Mouse (Mus musculus) liver, embryonic 11.5 days (tissue): ENCODE results near the gene Morn1. TPM values are rescaled to one million over a fixed set of nuclear protein-coding genes. Genes with fewer than 3 reads are reported as not detected.

ENCODE experiments used
- ATAC-seq: fragments of 200-750 bp; cut with Nextera tagmentation; replicated peaks from 2 replicates; pipeline ENCODE4 v1.8.0; 2017; ENCODE audit warnings: moderate number of reproducible peaks, mild to moderate bottlenecking, moderate TSS enrichment, moderate library complexity; ENCODE audit not compliant: low FRiP score
- DNase-seq: peaks from one replicate; pipeline ENCODE4 v3.0.0-alpha.2; 2017; ENCODE audit warnings: low spot score
- H3K27ac ChIP-seq: fragments of 300-500 bp; sonication (generic); 2 replicates; pipeline ENCODE4 v1.5.1; 2014; ENCODE audit warnings: mild to moderate bottlenecking, low read depth, low read length, control low read depth
- H3K27me3 ChIP-seq: fragments of 300-500 bp; sonication (generic); replicated peaks from 2 replicates; pipeline ENCODE4 v1.6.1; 2014; ENCODE audit warnings: low read length, mixed read lengths; ENCODE audit not compliant: control insufficient read depth, insufficient read depth
- H3K36me3 ChIP-seq: fragments of 300-500 bp; sonication (generic); 2 replicates; pipeline ENCODE4 v1.6.1; 2014; ENCODE audit warnings: mild to moderate bottlenecking, low read length, moderate library complexity, mixed read lengths; ENCODE audit not compliant: control insufficient read depth, insufficient read depth
- H3K4me1 ChIP-seq: fragments of 300-500 bp; sonication (generic); replicated peaks from 2 replicates; pipeline ENCODE4 v1.6.1; 2014; ENCODE audit warnings: low read length, mixed read lengths; ENCODE audit not compliant: control insufficient read depth, insufficient read depth
- H3K4me2 ChIP-seq: fragments of 300-500 bp; sonication (generic); 2 replicates; pipeline ENCODE4 v1.6.1; 2014; ENCODE audit warnings: mild to moderate bottlenecking, control low read depth, moderate library complexity
- H3K4me3 ChIP-seq: fragments of 300-500 bp; sonication (generic); 2 replicates; pipeline ENCODE4 v1.5.1; 2014; ENCODE audit warnings: low read depth, low read length, control low read depth
- H3K9ac ChIP-seq: fragments of 300-500 bp; sonication (generic); 2 replicates; pipeline ENCODE4 v1.6.1; 2014; ENCODE audit warnings: low read depth, low read length, control low read depth
- H3K9me3 ChIP-seq: fragments of 300-500 bp; sonication (generic); 2 replicates; pipeline ENCODE4 v1.6.1; 2016; ENCODE audit warnings: low read length, inconsistent platforms, mixed read lengths; ENCODE audit not compliant: control insufficient read depth
- WGBS: fragments of 180-500 bp; shearing (Covaris S2); extraction: QIAGEN DNeasy Blood & Tissue Kit; methylation state at CpG from one replicate; pipeline ENCODE4 v1.1.7; 2014; 5-methylcytosine and 5-hydroxymethylcytosine counted together
- polyA plus RNA-seq: library from polyadenylated mRNA; unstranded; fragments of >200 nt; fragmentation: Nextera tagmentation; extraction: Ambion mirVana; gene quantifications from 2 replicates; pipeline ENCODE4 v1.2.1, GENCODE M21; 2014

Morn1 gene
- polyA plus RNA-seq, 1 experiment from 2014 or later: 3.5 TPM

DNA sequence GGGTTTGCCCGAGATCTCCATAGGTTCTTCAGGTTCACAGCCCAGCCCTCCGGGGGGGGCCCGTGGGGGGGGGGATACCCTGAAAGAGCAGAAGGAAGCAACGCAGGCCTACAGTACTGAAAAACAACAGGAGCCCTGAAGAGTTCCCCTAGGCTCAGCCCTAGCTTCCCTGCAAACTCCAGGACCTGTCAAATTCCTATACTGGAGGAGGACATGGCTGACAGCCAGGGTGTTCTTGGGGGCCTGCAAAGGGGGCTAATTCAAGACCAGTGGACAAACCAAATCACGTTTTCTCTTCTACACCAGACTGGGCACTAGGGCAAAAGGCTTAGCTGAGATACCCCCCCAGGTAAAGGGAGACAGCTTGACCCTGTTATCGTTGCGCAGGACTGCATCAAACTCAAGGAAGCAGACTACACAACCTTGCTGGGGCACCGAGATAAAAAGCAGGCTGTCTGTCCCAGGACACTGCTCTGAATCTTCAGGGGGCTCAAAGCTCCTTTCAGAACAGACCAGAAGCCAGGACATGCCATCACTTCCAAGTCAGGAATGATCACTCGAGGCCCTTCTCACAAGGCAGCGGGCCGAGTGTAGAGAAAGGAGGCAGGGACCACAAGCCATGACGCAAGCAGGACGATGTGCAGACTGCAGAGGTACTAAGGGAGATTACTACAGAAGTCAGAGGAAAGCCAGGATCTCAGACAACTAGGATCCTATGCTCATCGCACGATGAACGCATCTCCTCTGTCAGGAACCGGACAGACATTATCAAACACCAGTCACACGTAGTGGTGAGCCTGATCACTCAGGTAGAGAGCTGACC is 98.1 kb downstream of the Morn1 start:
- Histone ChIP-seq H3K4me3 (no peak overlapping the region), H3K36me3 (no peaks in the 10 kb centered on the region), H3K4me2 (no peak overlapping the region), H3K27me3 (no peaks in the 10 kb centered on the region), H3K9ac (no peak overlapping the region), H3K9me3 (no peaks in the 10 kb centered on the region), H3K27ac (no peak overlapping the region; the same call in 1 of the 2 replicates), H3K4me1 (peaks cover 56% of the 10 kb centered on the region)
- DNase-seq (no peak), ATAC-seq (no peak)
- 68% methylated on average over 18 of the region's 18 CpGs for WGBS

DNA sequence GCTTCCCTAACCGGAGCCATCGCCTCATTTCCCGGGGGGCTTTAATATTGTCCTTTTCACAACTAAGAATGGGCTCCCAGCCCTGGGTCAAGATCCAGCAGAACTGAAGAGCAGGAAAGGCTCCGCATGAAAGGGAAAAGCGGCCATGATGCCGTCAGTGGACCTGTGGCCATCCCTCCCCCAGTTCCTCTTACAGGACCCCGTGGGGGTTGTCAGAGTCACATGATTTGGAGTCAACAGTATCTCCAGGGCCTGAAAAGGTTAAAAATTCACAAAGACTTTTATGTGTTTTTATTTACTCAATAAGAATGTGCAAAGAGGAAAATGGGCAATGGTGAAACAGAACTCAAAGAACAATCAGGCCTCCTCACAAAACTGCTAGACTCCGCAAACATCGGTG is 99.5 kb downstream of the Morn1 start:
- DNase-seq: no peak
- no peak overlapping the region for H3K4me3 ChIP-seq
- no peaks in the 10 kb centered on the region for H3K27me3 ChIP-seq
- no peaks in the 10 kb centered on the region for H3K36me3 ChIP-seq
- ATAC-seq: no peak
- no peak overlapping the region for H3K4me2 ChIP-seq
- no peak overlapping the region for H3K9ac ChIP-seq
- 86% methylated on average over 9 of the region's 9 CpGs for WGBS
- peaks cover 67% of the 10 kb centered on the region for H3K4me1 ChIP-seq
- no peaks in the 10 kb centered on the region for H3K9me3 ChIP-seq
- no peak overlapping the region for H3K27ac ChIP-seq

DNA sequence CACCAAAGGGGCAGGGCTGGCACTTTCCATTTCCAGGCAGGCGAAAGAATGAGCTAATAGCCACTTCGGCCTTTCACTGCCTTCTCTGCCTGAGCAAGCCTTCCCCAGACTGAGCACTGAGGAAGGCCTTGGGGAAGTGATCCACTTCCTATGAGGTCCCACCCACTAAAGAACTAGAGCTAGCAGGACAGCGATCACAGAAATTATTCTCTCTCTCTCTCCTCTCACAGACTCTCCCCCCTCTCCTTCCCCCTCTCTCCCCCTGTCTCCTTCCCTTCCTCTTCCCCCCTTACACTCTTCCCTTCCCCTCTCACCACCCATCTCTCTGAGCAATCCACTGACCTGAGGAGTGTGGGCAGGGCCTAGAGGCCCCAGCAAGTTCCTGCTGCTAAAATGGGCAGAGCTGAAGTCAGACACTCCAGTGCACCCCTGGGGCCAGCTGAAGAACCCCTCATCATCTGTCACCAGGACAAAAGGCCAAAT is 100.9 kb downstream of the Morn1 start:
- Histone ChIP-seq H3K27me3 (no peaks in the 10 kb centered on the region), H3K36me3 (no peaks in the 10 kb centered on the region), H3K4me2 (peak overlapping the region; percentile 28; the same call in 1 of the 2 replicates), H3K9ac (no peak overlapping the region), H3K4me1 (peaks cover 76% of the 10 kb centered on the region), H3K9me3 (no peaks in the 10 kb centered on the region), H3K27ac (peak overlapping the region; percentile 6; the same call in 1 of the 2 replicates), H3K4me3 (no peak overlapping the region)
- ATAC-seq (no peak), DNase-seq (no peak)
- WGBS: 38% methylated on average over 3 of the region's 3 CpGs

DNA sequence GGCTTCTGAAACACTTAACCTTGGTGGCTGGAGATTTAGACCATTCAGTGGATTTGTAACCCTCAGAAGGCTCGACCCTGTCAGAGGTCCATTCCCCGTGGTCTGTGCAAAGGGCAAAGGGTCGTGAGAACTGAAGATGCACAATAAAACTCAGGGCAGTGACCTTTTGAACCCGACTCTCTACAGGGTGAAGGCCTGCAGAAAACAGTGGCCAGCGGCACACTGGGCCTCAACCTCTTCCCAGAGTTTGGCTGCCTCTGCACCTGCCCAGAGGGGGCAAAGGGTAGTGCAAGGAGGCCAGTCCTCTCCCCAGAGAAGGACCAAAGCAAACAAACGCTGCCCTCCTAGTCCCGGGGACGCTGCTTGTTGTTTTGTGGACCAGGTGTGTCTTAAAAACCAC is 102.0 kb downstream of the Morn1 start:
- H3K9ac ChIP-seq: no peak overlapping the region
- H3K27ac ChIP-seq: no peak overlapping the region
- no peak overlapping the region for H3K4me3 ChIP-seq
- DNase-seq (no peak), ATAC-seq (no peak)
- H3K36me3 ChIP-seq: no peaks in the 10 kb centered on the region
- peak overlapping the region; percentile 1; the same call in 1 of the 2 replicates for H3K4me2 ChIP-seq
- H3K4me1 ChIP-seq: peaks cover 79% of the 10 kb centered on the region
- no peaks in the 10 kb centered on the region for H3K27me3 ChIP-seq
- 43% methylated on average over 8 of the region's 8 CpGs for WGBS
- no peaks in the 10 kb centered on the region for H3K9me3 ChIP-seq

DNA sequence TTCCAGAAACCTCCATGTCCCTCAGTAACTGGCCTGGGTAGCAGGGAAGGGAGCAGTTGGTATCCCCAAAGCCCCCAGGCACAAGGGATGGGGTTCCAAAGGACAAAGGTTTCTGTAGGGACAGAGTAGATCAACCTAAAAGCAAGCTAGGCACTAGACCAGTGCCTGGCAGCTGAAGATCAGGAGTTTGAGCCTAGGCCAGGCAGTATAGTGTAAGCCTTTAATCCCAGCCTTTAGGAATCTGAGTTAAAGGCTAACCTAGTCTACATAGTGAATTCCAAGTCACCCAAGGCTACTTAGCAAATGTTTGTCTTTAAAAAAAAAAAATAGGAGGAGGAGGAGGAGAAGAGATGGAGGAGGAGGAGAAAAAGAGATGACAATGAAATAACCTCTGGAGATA is 102.4 kb downstream of the Morn1 start:
- Histone ChIP-seq H3K9ac (no peak overlapping the region), H3K4me1 (peaks cover 80% of the 10 kb centered on the region), H3K36me3 (no peaks in the 10 kb centered on the region), H3K9me3 (no peaks in the 10 kb centered on the region), H3K4me3 (no peak overlapping the region), H3K27ac (no peak overlapping the region), H3K4me2 (peak overlapping the region; percentile 1; the same call in 1 of the 2 replicates), H3K27me3 (no peaks in the 10 kb centered on the region)
- DNase-seq (no peak), ATAC-seq (no peak)

DNA sequence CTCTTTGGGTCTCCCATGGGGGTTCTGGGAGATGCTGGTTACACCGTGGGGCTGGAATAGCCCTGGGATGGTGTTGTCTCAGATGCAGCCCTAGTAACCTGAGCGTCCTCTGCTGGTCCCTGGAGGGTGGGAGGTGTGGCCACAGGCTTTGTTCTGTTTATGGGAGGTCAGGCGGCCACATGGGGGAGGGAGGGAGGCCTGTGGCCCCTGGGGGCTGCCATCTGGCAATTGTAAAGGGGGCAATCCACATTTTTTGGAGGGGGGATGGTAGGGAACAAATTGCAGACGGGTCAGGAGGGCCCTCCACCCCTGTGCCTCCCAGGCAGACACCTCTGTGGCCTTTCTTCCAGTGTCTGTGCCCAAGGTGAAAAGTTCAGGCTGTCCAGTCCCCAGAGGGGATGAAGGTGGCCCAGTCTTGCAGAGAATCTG is 103.3 kb downstream of the Morn1 start:
- Histone ChIP-seq H3K36me3 (no peaks in the 10 kb centered on the region), H3K9ac (no peak overlapping the region), H3K9me3 (no peaks in the 10 kb centered on the region), H3K4me3 (no peak overlapping the region), H3K27me3 (no peaks in the 10 kb centered on the region), H3K27ac (no peak overlapping the region), H3K4me1 (peaks cover 72% of the 10 kb centered on the region), H3K4me2 (no peak overlapping the region)
- WGBS: 30% methylated on average over 4 of the region's 4 CpGs
- no peak for DNase-seq
- ATAC-seq: no peak; the same call in 1 of the 2 replicates

DNA sequence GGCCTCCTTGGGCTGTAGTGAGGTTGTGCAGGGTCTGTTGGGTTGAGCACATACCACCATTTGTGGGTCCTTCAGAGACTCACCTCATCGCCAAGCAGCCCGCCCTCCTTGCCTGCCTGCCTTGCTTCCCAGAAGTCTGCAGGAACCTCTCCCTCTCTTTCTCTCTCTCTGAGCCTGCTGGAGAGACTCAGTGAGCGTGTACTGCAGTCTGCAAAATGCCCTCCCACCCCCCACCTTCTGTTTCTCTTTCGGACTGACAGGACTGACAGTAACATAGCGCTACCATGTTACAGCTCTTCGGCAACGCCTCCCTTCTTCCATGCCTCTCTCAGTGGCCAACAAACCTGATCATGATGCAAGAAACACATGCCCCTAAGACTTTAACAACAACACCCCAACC is 103.9 kb downstream of the Morn1 start:
- ATAC-seq (no peak), DNase-seq (no peak)
- no peaks in the 10 kb centered on the region for H3K36me3 ChIP-seq
- H3K9ac ChIP-seq: no peak overlapping the region
- peak overlapping the region; percentile 30; the same call in 1 of the 2 replicates for H3K27ac ChIP-seq
- H3K4me2 ChIP-seq: no peak overlapping the region
- WGBS: 61% methylated on average over 7 of the region's 7 CpGs
- H3K9me3 ChIP-seq: no peaks in the 10 kb centered on the region
- H3K4me1 ChIP-seq: peaks cover 71% of the 10 kb centered on the region
- no peaks in the 10 kb centered on the region for H3K27me3 ChIP-seq
- H3K4me3 ChIP-seq: no peak overlapping the region
